Mouse (Mus musculus): ENCODE measurements around the gene Pink1.

GRCm38 (mm10) chr4:138356551-138356950 is 30.4 kb upstream of the Pink1 start:
- TF ChIP-seq POLR2A (IDR thresholded peaks at IDR 0.05; ENCODE audit: borderline replicate concordance, low read depth, low read length) (no peak), CTCF (IDR thresholded peaks at IDR 0.05; ENCODE audit: low read depth, low read length) (no peak)

All from bone marrow macrophage, adult 2 months (primary cell).